Mouse (Mus musculus) ES-E14 (cell line): ENCODE data around the gene Zfp536.

Experiments used
- CHD2 ChIP-seq: IDR thresholded peaks from 2 replicates; pipeline ENCODE4 v1.6.1; 2014; ENCODE audit warnings: mild to moderate bottlenecking, low read depth, low read length, inconsistent platforms
- HCFC1 ChIP-seq: IDR thresholded peaks from 2 replicates; pipeline ENCODE4 v1.6.1; 2012; ENCODE audit warnings: low read length, inconsistent platforms, borderline replicate concordance; ENCODE audit not compliant: insufficient read depth
- MAFK ChIP-seq: IDR thresholded peaks from 2 replicates; pipeline ENCODE4 v1.6.1; 2014; ENCODE audit warnings: mild to moderate bottlenecking, low read depth, low read length, inconsistent platforms; ENCODE audit not compliant: insufficient read depth
- ZNF384 ChIP-seq: IDR thresholded peaks from 2 replicates; pipeline ENCODE4 v1.6.1; 2012; ENCODE audit warnings: low read depth, low read length, inconsistent platforms

DNA sequence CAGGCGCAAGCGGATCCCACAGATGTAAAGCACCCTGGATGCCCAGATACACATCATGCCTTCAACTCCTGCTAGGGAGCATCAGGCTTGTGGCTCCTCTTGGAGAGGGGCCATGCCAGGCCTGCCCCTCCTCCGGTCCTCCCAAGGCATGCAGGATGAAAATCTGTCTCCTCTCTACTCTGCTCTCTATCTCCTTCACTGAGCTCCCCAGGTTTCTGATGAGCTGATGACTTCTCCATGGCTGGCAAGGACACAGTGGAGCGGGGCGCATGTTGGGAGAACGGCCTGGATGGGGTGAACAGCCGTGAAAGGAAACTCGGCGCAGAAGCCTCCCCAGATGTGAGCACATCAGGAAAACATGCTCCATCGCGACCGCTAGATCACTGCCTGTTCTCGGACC lies 186.7 kb downstream of the Zfp536 start:
- TF ChIP-seq HCFC1 (no peak), CHD2 (no peak), ZNF384 (no peak), MAFK (no peak)
